Mouse (Mus musculus) CD8-positive naive resting alpha-beta T cell, adult 2 months (primary cell): Measurements from ENCODE around the gene Ninj1.

ENCODE experiments used
- DNase-seq, 2 experiments: peaks; one replicate each; pipeline ENCODE4 v3.0.0; 2022; ENCODE audit warnings: low read depth in 2 of 2, low spot score in 2 of 2

Gene Ninj1

DNA sequence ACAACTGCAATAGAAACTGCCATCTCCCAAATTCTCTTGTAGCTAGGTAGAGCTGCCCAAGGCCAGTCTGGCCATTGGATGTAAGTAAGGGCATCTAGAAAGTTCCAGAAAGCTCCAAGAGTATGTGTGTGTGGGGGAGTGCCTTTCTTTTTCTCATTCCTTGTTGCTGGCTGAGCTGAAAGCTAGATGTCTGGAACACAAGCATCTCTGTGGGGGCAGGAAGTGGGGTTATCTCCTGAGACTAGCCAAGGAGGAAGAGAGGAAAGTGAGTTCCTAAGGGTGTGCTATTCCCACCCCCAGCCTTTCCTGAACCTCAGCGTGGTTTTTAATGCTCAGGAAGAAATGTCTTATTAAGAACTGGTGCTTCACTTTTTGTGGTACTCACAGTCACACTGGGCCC lies 15.6 kb upstream of the Ninj1 start:
- no peak for DNase-seq

DNA sequence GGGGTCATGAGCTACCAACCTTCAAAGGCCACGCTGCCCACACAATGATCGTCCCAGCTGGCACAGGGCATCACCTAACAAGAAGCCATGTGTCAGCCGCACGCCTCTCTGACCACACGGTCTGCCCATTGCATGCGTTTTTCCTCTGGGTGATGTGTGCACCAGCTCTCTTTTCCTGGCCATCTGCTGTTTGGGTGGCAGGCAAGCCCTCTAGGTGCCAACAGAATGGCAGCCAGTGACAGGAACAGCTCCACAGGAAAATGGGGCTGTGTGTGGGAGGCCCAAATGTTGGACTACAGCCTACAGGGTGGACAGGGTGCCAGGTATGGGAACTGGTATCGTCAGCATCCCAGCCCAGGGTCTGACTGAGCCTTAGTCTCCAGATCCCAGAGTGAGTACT lies 14.9 kb upstream of the Ninj1 start:
- no peak for DNase-seq

DNA sequence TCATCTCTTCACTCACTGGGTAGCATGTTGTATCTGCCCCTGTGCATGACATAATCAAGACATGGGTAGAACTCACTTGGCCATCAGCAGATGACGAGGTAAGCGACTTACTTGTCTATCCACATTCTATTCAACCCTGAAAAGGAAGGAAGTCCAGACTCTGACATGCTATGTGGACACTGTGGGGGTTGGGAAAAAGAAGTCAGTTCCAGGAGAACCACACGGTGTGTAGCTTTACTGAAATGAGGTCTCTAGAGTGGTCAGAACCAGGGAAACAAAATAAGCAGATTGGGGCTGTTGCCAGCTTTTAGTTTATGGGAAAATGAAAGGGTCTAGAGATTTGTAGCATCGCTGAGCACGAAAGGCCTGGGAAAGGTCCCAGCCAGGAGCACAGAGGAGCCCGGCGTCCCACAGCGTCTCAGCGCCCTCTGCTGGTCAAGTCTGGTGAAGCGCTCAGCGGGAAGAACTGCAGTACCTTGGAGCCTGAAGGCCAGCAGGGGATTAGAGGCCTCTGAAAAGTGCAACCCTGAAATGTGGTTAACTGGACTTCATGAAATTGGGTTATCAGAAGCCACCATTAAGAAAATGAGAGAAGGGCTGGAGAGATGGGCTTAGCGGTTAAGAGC lies 14.2 kb upstream of the Ninj1 start:
- DNase-seq: peak; percentile 64 to 70

DNA sequence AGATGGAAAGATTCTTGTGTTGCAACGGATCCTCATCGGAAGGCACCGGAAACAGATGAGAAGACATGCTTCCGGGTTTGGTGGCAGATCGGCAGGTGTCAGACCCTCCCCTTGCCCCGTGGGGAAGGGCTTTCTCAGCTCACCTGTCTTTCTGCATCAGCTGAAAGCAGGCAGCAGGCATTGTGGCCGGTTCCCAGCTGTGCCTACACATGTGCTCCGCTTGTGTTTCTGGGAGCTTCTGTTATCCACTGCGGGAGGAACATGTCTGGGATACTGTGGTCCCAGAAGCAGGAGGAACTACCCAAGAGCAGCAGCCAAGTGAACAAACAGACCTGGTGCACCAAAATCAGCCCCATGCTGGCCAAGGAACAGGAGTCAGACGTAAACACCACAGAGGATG lies 11.8 kb upstream of the Ninj1 start:
- no peak for DNase-seq

DNA sequence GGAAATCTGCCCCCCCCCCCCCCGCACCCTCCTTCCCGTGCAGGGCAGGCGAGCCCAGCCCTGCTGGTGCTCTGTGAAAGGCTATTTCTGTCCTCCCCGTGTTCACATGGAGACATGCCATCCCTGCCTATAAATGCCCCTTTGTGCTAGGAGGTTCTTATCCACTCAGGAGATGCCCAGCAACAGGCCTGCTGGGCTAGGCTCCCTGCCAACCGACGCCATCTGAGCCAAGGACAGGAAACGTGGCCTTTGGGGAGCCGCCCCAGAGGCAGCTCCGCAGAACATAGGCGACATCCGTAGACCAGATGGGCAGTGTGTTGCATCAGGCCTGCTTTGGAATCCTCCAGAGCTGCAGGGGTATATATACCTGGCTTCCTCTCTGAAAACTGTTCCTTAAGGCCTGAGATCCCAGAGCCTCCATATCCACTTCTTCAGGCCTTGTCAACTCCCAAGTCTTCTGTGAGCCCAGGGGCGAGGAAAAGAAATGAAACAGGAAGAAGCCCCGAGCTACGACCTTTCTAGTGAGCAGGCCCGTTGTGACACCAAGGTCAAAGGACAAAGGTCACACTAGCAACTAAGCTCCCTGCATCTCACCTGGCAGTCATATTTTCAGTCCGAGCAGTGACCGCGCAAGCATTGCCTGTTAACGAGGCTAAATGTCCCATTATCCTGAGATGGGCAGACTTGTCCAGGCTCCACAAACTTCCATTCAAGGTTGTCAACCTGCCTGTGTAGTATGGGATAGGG lies 8.3 kb upstream of the Ninj1 start:
- DNase-seq: no peak

DNA sequence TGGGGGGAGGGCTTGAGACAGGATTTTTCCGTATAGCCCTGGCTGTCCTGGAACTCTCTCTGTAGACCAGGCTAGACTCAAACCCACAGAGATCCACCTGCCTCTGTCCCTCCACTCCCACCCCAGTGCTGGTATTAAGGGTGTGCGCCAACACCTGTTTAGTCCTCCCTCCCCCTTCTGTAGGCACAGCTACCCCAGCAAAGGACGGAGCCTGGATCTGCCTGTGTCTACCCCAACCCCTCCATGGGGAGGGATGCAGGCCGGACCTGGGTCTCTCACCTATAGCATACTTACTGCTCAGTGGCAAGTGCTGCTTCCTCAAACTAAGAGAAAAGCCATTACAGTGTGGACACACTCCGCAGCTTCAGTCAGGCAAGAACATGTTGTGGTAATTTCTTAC lies 7.0 kb upstream of the Ninj1 start:
- no peak for DNase-seq

DNA sequence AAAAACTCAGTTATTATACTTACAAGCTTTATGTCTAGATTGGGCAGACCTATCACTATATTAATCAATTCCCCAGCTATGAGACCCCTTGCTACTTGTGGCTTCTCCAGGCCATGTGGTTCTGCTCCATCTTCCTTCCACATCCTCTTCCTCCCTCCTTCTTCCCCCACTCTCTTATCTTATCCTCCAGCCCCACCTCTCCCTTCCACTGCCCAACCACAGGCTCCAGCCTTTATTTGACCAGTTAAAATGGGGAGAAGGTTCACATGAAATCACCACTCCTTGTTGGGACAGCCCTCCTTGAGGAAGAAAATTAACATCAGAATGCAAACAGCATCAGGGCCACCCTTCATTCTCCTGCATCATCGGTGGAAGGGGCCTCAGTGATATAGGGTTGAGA lies 6.6 kb upstream of the Ninj1 start:
- DNase-seq: no peak

DNA sequence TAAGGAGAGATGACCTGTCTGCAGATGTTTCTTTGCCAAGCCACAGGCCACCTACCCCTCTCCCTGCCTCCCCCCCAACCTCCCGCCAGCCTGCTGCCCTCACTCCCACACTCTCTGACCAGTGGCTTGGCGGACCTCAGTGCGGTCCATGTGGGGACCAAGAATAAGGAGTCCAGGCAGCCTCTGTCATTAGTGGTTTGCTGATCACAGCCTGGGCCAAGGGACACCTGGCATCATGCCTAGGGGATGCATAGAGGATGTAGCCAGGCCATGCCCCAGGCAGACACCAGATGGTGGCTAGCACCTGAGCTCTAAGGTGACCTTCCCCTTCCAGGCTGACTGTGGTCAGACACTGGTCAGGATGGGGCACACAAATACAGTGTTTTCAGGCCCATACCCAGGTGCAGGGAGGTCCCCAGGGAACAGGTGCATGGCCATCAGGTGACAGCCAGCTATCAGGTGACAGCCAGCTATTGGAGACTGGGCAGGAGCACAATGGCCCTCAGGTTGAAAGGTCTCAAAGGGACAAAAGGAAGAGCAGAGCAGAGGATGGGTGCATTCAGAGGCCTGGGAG lies 5.8 kb upstream of the Ninj1 start:
- no peak for DNase-seq

DNA sequence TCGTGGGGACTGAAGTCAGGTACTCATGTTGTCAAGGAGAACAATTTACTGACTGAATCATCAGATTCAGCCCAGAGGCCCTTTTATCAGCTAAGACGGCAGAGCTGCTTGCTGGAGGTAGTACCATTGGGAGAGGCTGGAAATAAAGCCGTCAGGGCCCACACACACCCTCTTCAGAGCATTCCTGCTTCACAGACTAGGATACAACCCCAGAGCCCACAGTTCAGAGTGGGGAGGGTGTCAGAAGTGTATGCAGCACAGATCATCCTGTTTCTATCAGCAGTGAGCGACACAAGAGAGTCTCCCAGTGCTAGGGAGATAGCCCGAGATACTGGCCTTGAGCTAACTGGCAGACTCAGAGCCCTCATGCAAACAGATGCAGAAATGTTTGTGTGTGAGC lies 4.1 kb upstream of the Ninj1 start:
- no peak for DNase-seq

DNA sequence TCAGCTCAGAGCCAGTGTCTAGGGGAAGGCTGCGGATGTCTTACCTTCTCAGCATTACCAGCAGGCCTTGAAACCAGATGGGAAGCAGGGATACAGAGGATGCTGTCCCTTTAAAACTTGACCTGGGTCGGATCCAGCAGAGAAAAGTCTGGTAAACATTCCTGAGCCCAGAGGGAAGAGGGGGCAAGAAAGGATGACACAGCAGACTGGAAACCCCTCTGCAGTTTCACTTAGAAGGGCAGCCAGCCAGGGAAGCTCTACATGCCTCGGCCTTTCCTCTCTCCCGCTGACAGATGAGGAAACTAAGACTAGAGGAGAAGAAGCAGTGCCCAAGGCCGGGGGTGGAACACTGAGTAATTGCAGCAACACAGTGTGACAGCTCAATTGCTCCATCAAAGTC lies 3.6 kb upstream of the Ninj1 start:
- DNase-seq: no peak

DNA sequence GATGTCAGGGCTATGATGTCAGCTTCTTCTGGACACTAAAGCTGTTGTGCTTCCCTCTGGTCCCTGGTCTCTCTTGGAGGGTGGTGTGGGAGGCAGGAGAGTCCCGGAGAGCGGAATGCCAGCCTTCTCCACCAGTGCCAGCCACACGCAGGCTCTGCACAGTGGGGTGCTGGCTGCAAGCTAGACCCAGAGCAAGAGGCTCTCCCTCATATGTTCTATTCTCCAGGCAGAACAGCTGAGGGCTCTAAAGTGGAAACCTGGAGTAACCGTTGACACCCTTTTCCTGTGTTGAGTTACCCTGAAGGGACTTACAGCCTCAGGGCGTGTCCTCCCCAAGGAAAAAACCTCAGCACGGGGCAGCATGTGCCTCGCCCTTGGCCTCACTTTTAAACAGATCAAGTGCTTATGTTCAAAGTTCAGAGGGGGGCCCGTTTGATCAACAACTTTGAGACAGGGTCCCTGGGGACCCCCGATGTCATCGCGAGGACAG lies 442 bp upstream of the Ninj1 start:
- DNase-seq: no peak

DNA sequence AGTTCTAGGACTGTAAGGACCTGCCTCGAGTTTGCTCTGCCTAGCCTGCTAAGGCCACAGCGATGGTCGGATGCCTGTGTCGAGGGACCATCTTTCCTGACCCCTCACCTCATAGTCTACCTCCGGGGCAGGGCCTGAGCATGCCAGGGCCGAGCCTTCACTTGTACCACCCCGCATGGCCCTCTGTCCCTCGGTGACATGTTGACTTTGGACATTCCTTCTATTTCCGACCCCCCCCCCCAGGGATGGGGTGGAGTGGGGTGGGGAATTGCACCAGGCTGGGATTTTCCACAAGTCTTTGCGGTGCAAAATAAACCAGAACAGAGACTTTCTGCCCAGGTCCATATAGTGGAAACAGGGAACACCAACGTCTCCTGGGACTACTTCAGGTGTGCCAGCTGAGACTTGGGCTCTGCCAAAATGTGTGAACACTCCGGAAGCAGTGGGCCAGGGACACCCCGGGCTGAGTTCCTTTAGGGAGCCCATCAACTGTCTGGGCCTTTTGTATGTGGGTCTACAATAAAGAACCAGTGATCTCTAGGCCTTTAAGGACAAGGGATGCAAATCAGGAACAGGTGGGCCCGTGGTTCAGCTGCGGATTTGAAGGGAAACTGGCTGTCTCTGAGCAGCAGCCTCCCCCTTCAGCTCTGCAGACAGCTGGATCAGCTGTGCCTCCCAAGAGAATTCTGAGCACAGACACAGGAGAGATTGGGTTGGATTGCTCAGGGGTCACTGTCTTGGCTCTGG lies 1.1 kb downstream of the Ninj1 start:
- DNase-seq: no peak

DNA sequence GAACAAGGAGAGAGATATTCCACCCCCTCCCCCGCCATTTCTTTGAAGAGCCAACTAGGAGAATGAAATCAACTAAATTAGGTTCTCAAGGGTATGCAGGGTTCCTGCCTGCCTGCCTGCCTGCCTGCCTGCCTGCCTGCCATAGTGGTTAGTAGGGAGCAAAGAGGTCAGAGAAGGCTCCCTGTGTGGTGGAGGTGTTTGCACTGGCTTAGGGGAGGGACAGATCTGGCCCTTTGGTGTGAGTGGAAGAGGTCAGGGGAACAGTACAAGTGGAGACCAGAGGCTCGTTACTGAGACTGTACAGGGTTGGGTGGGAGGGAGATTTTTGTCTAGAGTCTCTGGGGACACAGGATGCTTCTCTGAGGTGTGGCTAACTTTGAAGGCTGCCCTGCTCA lies 1.7 kb downstream of the Ninj1 start:
- DNase-seq: no peak

DNA sequence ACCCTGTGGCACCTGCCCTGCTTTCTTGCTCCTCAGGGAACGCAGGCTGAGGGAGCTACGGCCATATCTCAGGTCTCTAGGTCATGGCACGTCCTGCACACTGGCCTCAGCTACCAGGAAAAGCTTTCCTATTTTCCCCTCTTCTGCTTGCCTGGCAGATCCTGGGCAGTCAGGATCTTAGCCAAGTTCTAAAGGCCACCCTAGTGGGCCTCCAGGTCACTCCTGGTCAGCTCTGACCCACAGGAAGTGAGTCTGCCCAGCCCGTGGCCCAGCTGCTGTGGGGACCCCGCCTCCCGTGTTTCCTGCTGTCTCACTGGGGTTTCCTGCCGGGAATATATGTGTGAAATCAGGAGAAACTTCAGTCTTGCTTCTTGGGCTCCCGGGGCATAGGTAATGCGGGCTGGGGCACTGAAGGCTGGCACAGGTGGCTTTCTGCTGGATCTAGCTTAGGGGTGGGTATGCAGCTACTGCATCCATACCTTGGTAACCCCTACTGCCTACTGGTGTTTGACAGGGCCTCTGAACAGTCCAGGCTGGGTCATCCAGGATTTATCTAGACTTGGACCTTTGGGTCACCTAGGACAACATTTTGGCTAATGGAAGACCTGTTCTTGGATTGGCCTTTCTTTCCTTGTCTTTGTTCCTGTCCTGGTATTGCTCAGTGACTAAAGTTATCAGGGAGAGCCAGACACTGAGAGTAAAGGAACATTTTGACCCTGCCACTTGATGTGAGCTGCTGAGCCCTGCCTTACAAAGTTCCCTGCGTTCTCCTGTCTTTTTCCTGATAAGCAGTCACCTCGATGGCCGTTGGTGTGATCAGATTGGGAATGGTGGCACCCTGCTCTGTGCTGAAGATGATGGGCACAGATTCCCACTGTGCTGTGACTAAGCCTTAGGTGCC lies 2.9 kb downstream of the Ninj1 start:
- DNase-seq: no peak

DNA sequence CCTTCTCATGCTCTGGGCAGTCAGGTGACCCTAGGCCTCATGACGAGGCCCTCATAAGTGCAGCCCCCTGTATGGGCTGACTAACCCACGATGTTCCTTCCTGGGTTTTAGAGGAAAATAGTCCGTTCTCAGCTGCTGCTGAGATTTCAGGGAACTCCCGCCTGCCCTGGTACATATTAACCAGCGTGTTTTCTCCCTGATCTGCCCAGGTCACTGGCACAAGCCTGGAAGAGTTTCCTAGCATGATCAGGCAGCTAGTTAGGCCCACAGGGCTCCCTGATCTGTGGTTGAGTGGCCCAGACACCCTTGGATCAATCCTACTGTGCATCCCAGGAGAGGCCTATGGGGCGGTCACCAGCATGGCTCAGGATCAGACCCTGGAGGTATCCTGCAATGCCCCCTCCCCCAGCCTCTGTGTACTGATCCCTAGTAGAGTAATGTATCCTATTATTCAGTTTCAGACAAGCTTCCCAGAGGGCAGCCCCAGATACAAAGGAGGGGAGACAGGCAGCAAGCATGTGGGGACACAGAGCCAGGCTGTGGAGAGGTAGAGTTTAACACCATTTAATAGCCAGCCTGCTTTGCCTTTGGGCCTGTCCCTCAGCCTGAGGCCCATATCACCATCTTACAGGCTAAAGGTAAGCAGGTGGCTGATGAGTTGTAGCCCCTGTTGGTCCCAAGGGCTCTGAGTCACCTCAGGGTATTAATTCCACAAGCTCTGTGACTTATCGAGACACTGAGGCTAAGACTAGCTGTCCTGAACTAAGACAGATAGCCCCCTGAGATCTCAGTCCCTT lies 3.8 kb downstream of the Ninj1 start:
- no peak for DNase-seq

DNA sequence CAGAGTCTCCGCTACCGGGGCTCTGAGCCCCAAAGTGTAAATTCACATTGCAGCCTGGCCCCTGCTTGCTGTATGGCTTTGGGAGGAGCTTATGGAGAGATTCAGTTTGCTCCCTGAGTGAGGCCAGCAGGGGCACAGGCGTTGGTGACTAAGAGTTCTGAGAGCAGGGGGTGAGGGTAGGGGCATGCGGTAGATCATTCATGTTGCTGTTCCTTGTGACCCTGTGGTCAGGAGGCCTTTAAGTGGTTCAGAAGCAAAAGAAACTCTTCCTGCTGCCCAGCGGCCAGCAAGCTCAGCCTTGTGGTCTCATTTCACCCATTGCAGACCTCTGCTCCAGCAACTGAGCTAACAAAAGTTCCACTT lies 4.4 kb downstream of the Ninj1 start:
- no peak for DNase-seq

DNA sequence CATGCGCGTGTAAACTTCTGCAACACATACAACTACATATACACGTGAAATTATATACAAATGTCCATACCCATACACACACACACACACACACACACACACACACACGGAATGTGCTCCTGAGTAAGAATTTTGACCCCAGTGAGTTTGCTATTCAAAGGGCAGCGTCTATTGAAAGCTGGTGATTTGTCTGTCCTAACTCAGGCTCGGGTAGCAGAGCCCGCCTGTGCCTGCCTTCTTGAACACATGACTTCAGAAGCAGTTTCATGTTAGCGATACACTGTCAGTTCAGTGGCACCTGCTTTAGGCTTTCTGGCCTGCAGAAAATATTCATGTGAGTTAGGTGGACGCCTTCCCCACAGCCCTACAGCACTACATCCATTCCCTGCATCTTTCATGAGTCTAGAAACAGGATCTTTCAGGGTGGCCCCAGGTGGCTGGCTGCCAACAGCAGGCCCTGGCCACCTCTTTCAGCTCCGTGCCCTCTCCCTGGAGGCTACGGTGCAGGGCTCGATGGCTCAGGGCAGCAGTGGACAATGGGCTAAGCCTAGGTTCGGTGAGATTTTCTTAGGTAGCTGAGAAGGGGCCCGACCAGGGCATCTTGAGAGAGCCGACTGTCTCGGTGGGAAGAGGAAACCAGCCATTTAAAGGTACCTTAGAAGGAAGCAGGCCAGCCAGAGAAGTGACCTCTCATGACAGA lies 5.0 kb downstream of the Ninj1 start:
- no peak for DNase-seq

DNA sequence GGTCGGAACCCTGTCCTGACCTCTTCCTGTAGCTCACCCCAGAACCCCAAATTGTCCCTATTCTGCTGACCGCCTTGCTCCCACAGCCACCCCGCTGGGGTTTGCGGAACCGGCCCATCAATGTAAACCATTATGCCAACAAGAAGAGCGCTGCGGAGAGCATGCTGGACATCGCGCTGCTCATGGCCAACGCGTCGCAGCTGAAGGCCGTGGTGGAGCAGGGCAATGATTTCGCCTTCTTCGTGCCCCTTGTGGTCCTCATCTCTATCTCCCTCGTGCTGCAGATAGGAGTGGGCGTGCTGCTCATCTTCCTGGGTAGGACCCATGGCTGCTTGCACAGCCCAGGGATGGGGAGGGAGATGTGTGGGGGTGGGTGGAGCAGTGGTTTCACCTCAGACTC lies 6.4 kb downstream of the Ninj1 start:
- no peak for DNase-seq

DNA sequence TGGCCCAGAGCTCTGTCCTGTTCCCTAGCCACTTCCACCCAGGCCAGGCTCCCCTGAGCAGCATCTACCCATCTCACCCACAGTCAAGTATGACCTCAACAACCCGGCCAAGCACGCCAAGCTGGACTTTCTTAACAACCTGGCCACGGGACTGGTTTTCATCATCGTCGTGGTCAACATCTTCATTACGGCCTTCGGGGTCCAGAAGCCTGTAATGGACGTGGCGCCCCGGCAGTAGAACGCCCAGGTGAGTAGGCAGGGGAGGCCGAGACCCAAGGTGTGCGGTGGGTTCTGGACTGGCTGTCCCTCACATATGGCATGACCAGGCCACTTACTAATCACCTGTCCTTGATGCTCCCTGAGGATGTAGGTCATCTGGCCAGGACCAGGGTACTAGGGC lies 7.5 kb downstream of the Ninj1 start:
- no peak for DNase-seq

DNA sequence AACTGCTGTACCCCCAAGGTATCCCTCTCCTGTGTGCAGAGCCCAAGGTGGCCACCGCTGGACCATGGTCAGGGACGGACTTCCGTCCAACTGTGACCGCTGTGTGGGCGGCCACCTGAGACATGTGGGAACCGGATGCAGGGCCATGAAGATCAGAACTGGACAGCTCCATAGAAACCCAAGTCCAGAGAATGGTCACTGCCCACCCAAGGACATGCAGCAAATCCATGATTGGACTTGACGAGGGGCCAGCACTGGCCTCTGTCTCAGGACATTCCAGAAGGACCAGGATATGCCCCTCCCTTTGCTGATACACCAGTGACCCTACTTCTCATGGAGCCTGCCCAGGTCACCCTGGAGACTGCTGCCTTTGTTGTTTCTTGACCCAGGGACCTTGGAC lies 8.4 kb downstream of the Ninj1 start:
- no peak for DNase-seq
